Mouse (Mus musculus) lung, postnatal 0 days (tissue): ENCODE measurements around the gene Fgf3.
A peak's percentile ranks its signal among the peaks of the same experiment; 100 is the strongest.

ENCODE experiments used
- CTCF ChIP-seq: IDR thresholded peaks from 2 replicates; pipeline ENCODE4 v1.5.1; 2016; ENCODE audit warnings: antibody characterized with exemption, mild to moderate bottlenecking
- EP300 ChIP-seq: IDR thresholded peaks from 2 replicates; pipeline ENCODE4 v1.6.1; 2016; ENCODE audit warnings: antibody characterized with exemption, mild to moderate bottlenecking, control low read depth

- peak; percentile 21; the same call in 1 of the 2 replicates for TF ChIP-seq CTCF
- no peak for TF ChIP-seq EP300
These were observed 49.8 kb downstream of the Fgf3 start for GRCm38 (mm10) chr7:144887672-144888071.
